Mouse (Mus musculus): ENCODE measurements at regions not wholly inside any gene's neighbourhood (a gene's known extent, or its start where the extent isn't known, plus 50 kb on each side); places are given as distances from the start of the nearest gene placed in this dataset.

DNA sequence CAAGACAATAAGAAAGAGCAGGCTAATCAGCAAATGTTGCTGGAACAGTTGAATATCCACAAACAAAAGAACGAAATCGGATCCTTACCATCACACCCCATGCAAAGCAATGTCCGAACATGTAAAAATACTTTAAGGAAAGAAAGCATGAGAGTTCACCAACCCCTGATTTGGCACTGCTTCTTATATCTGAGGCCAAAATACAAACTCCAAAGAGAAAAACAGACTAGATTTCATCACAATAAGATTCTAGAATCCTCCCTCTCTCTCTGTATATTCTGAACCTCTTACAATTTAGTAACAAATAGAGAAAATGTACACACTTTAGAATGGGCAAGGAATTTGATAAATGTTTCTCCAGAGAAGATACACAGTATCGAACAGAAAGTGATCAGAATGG lies 315.9 kb upstream of the Zmiz1 start:
- 83% methylated on average over 4 of the region's 4 CpGs for WGBS
- H3K9me3 ChIP-seq (ENCODE audit: control insufficient read depth, low read depth, low read length): no peaks in the 10 kb centered on the region

DNA sequence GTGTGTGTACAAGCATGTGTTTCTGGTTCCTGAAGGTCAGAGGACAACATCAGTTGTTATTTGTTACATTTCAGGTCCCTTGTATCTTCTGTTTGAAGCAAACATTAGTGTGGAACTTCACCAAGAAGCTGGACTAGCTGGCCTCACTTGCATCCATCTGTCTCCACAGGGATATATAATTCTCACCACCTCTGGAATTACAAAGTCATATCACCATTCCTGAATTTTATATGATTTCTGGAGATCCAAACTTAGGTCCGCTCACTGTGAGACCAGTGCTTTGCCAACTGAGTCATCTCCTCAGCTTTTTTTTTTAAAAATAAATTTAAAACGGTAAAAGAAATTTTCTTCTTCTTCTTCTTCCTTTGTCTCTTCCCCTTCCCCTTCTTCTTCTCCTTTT lies 311.3 kb upstream of the Zmiz1 start:
- no peaks in the 10 kb centered on the region for H3K36me3 ChIP-seq (ENCODE audit: control insufficient read depth, insufficient read depth, low read length)
- ATAC-seq (ENCODE audit: insufficient number of reproducible peaks, insufficient read depth, low FRiP score, low read depth): no peak
- H3K4me3 ChIP-seq (ENCODE audit: low read depth, low read length): no peak overlapping the region
- 87% methylated on average over 2 of the region's 2 CpGs for WGBS
- H3K9ac ChIP-seq (replicated peaks; ENCODE audit: low read depth, low read length): no peak overlapping the region
- H3K9me3 ChIP-seq (ENCODE audit: control insufficient read depth, low read depth, low read length): no peaks in the 10 kb centered on the region
- H3K27ac ChIP-seq (ENCODE audit: low read length): no peak overlapping the region
- H3K4me1 ChIP-seq (ENCODE audit: control insufficient read depth, insufficient read depth, low read length): 0 out of 2 replicates have a peak, but pooled peaks cover under 1% of the 10 kb centered on the region
- H3K27me3 ChIP-seq (ENCODE audit: control insufficient read depth, insufficient read depth, low read length): no peaks in the 10 kb centered on the region
- H3K4me2 ChIP-seq (replicated peaks; ENCODE audit: low read depth, low read length): no peak overlapping the region

More for the DNA sequence above, 315.9 kb upstream of the Zmiz1 start:
- H3K4me1 ChIP-seq (ENCODE audit: control insufficient read depth, insufficient read depth, low read length): peaks cover 15% of the 10 kb centered on the region
- H3K4me2 ChIP-seq (replicated peaks; ENCODE audit: low read depth, low read length): no peak overlapping the region
- H3K27ac ChIP-seq (ENCODE audit: low read length): no peak overlapping the region
- no peak overlapping the region for H3K9ac ChIP-seq (replicated peaks; ENCODE audit: low read depth, low read length)
- no peak for ATAC-seq (ENCODE audit: insufficient number of reproducible peaks, insufficient read depth, low FRiP score, low read depth)
- no peak overlapping the region for H3K4me3 ChIP-seq (ENCODE audit: low read depth, low read length)
- H3K36me3 ChIP-seq (ENCODE audit: control insufficient read depth, insufficient read depth, low read length): no peaks in the 10 kb centered on the region
- no peaks in the 10 kb centered on the region for H3K27me3 ChIP-seq (ENCODE audit: control insufficient read depth, insufficient read depth, low read length)

DNA sequence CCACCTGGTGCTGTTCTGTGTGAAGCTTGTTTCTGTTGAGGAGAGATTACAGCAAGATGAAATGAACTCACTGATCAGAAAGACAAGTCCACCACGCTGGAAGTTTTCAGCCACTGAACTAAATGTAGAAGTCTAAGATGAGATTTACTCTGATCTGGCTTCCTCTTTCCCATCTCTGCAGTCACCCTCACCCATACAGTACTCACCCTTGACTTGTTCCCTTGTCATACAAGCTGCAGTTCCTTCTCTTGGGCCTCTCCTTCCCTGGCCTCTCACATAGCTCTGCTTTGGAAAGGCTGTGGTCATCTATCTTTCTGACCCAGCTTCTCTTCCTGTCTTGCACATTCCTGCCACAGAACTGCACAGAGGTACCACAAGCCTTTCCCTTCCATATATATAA lies 308.0 kb upstream of the Zmiz1 start:
- H3K27ac ChIP-seq (ENCODE audit: low read length): no peak overlapping the region
- ATAC-seq (ENCODE audit: insufficient number of reproducible peaks, insufficient read depth, low FRiP score, low read depth): no peak
- no peak overlapping the region for H3K4me2 ChIP-seq (replicated peaks; ENCODE audit: low read depth, low read length)
- no peak overlapping the region for H3K9ac ChIP-seq (replicated peaks; ENCODE audit: low read depth, low read length)
- H3K4me3 ChIP-seq (ENCODE audit: low read depth, low read length): no peak overlapping the region
- H3K27me3 ChIP-seq (ENCODE audit: control insufficient read depth, insufficient read depth, low read length): no peaks in the 10 kb centered on the region
- 90% methylated on average over 1 of the region's 1 CpGs for WGBS
- H3K4me1 ChIP-seq (ENCODE audit: control insufficient read depth, insufficient read depth, low read length): 0 out of 2 replicates have a peak, but pooled peaks cover 6% of the 10 kb centered on the region
- H3K36me3 ChIP-seq (ENCODE audit: control insufficient read depth, insufficient read depth, low read length): no peaks in the 10 kb centered on the region
- no peaks in the 10 kb centered on the region for H3K9me3 ChIP-seq (ENCODE audit: control insufficient read depth, low read depth, low read length)

DNA sequence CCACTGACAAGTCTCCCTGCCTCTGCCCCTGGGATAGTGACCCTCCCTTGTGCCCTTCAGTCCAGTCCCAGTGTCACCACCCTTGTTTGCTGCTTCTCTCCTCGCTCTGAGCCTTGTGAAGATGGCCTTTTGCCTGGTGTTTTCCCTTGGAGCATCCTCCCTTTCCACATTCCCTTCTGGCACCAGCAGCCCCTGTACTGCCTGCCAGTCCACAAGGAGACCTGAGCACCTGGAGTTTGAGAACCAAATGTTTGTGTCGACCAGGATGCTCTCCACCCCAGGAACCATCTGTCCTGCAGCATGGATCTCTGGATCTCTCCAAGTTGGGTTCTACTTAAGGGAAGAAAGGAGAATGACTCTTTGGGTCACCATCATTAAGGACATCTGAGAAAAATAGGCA lies 307.5 kb upstream of the Zmiz1 start:
- Histone ChIP-seq H3K27me3 (ENCODE audit: control insufficient read depth, insufficient read depth, low read length) (no peaks in the 10 kb centered on the region), H3K36me3 (ENCODE audit: control insufficient read depth, insufficient read depth, low read length) (no peaks in the 10 kb centered on the region), H3K4me1 (ENCODE audit: control insufficient read depth, insufficient read depth, low read length) (0 out of 2 replicates have a peak, but pooled peaks cover 6% of the 10 kb centered on the region), H3K9ac (replicated peaks; ENCODE audit: low read depth, low read length) (no peak overlapping the region), H3K4me2 (replicated peaks; ENCODE audit: low read depth, low read length) (no peak overlapping the region), H3K27ac (ENCODE audit: low read length) (no peak overlapping the region), H3K4me3 (ENCODE audit: low read depth, low read length) (no peak overlapping the region), H3K9me3 (ENCODE audit: control insufficient read depth, low read depth, low read length) (no peaks in the 10 kb centered on the region)
- ATAC-seq (ENCODE audit: insufficient number of reproducible peaks, insufficient read depth, low FRiP score, low read depth): no peak
- WGBS: 80% methylated on average over 2 of the region's 2 CpGs

GRCm38 (mm10) chr14:25153573-25153972 lies 305.4 kb upstream of the Zmiz1 start:
- Histone ChIP-seq H3K9ac (replicated peaks; ENCODE audit: low read depth, low read length) (no peak overlapping the region), H3K4me3 (ENCODE audit: low read depth, low read length) (no peak overlapping the region), H3K4me1 (ENCODE audit: control insufficient read depth, insufficient read depth, low read length) (0 out of 2 replicates have a peak, but pooled peaks cover 6% of the 10 kb centered on the region), H3K4me2 (replicated peaks; ENCODE audit: low read depth, low read length) (no peak overlapping the region), H3K27me3 (ENCODE audit: control insufficient read depth, insufficient read depth, low read length) (no peaks in the 10 kb centered on the region), H3K27ac (ENCODE audit: low read length) (no peak overlapping the region), H3K36me3 (ENCODE audit: control insufficient read depth, insufficient read depth, low read length) (no peaks in the 10 kb centered on the region), H3K9me3 (ENCODE audit: control insufficient read depth, low read depth, low read length) (no peaks in the 10 kb centered on the region)
- 83% methylated on average over 4 of the region's 4 CpGs for WGBS
- ATAC-seq (ENCODE audit: insufficient number of reproducible peaks, insufficient read depth, low FRiP score, low read depth): no peak

GRCm38 (mm10) chr14:25154180-25154579 lies 304.8 kb upstream of the Zmiz1 start:
- H3K4me3 ChIP-seq (ENCODE audit: low read depth, low read length): no peak overlapping the region
- no peaks in the 10 kb centered on the region for H3K36me3 ChIP-seq (ENCODE audit: control insufficient read depth, insufficient read depth, low read length)
- ATAC-seq (ENCODE audit: insufficient number of reproducible peaks, insufficient read depth, low FRiP score, low read depth): no peak
- no peaks in the 10 kb centered on the region for H3K27me3 ChIP-seq (ENCODE audit: control insufficient read depth, insufficient read depth, low read length)
- WGBS: 71% methylated on average over 8 of the region's 8 CpGs
- H3K9ac ChIP-seq (replicated peaks; ENCODE audit: low read depth, low read length): no peak overlapping the region
- H3K9me3 ChIP-seq (ENCODE audit: control insufficient read depth, low read depth, low read length): no peaks in the 10 kb centered on the region
- H3K4me1 ChIP-seq (ENCODE audit: control insufficient read depth, insufficient read depth, low read length): 0 out of 2 replicates have a peak, but pooled peaks cover 6% of the 10 kb centered on the region
- no peak overlapping the region for H3K4me2 ChIP-seq (replicated peaks; ENCODE audit: low read depth, low read length)
- no peak overlapping the region for H3K27ac ChIP-seq (ENCODE audit: low read length)

DNA sequence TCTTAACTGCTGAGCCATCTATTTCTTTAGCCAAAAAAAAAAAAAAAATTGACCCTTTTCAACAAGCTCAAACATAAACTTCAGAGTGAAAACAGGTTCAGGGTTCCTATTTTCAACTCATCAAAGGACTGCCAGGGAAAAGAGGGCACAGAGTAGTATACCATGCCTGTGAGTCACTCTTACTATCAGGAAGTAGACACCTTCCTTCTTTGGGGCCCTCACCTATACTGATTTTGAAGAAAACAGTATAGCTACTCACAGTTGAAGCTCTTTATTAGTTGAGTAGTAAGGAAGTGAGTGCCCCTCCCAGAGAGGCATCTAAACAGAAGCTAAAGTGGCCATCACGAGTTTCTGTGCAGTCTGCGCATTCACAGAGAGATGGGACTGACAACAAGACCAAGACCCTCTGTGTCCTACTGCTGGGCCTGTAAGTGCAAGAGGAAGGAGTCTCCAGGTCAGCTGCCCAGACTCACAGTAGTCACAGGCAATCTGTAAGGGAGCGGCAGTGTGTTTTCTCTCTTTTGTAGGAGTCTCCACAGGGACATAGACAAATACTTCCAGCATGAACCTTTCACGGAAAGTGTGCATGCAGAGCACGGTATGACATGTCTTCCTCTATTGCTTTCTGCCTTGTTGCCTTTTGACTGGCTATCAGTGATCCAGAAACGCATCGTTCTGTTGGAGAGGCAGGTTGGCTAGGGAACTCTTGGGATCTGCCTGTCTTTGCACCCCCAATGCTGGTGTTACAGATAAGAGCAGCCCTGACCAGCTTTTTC lies 303.8 kb upstream of the Zmiz1 start:
- H3K4me3 ChIP-seq (ENCODE audit: low read depth, low read length): no peak overlapping the region
- H3K36me3 ChIP-seq (ENCODE audit: control insufficient read depth, insufficient read depth, low read length): no peaks in the 10 kb centered on the region
- H3K4me2 ChIP-seq (replicated peaks; ENCODE audit: low read depth, low read length): no peak overlapping the region
- no peak overlapping the region for H3K9ac ChIP-seq (replicated peaks; ENCODE audit: low read depth, low read length)
- ATAC-seq (ENCODE audit: insufficient number of reproducible peaks, insufficient read depth, low FRiP score, low read depth): no peak
- H3K27me3 ChIP-seq (ENCODE audit: control insufficient read depth, insufficient read depth, low read length): no peaks in the 10 kb centered on the region
- 0 out of 2 replicates have a peak, but pooled peaks cover 6% of the 10 kb centered on the region for H3K4me1 ChIP-seq (ENCODE audit: control insufficient read depth, insufficient read depth, low read length)
- H3K27ac ChIP-seq (ENCODE audit: low read length): no peak overlapping the region
- 52% methylated on average over 7 of the region's 7 CpGs for WGBS
- no peaks in the 10 kb centered on the region for H3K9me3 ChIP-seq (ENCODE audit: control insufficient read depth, low read depth, low read length)

DNA sequence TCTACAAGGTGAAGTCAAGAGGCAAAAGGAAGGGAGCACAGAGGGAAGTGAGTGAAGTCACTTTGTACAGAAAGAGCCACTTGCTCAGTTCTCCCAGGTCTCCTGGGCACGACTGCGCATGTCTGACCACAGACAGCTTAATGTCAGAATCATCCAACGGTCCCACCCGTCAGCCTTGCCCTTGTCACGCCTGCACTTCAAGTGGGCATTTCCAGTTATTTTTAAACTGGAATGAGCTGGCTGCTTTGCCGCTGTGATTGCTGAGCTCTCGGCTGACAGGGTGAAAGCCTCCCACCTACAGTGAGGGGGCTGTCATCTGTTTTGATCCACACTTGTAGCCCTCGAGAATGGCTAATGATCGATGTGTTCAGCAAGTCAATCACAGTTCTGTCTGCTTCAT lies 302.8 kb upstream of the Zmiz1 start:
- H3K4me2 ChIP-seq (replicated peaks; ENCODE audit: low read depth, low read length): no peak overlapping the region
- H3K27me3 ChIP-seq (ENCODE audit: control insufficient read depth, insufficient read depth, low read length): no peaks in the 10 kb centered on the region
- H3K4me3 ChIP-seq (ENCODE audit: low read depth, low read length): no peak overlapping the region
- H3K27ac ChIP-seq (ENCODE audit: low read length): no peak overlapping the region
- H3K4me1 ChIP-seq (ENCODE audit: control insufficient read depth, insufficient read depth, low read length): 0 out of 2 replicates have a peak, but pooled peaks cover 6% of the 10 kb centered on the region
- WGBS: 53% methylated on average over 9 of the region's 9 CpGs
- no peak overlapping the region for H3K9ac ChIP-seq (replicated peaks; ENCODE audit: low read depth, low read length)
- no peak for ATAC-seq (ENCODE audit: insufficient number of reproducible peaks, insufficient read depth, low FRiP score, low read depth)
- no peaks in the 10 kb centered on the region for H3K9me3 ChIP-seq (ENCODE audit: control insufficient read depth, low read depth, low read length)
- no peaks in the 10 kb centered on the region for H3K36me3 ChIP-seq (ENCODE audit: control insufficient read depth, insufficient read depth, low read length)
